Mouse (Mus musculus) stomach, embryonic 14.5 days (tissue): ENCODE results near the gene Acpp. TPM values are rescaled to one million over a fixed set of nuclear protein-coding genes. Genes with fewer than 3 reads are reported as not detected.
A peak's percentile ranks its signal among the peaks of the same experiment; 100 is the strongest.

Experiments used
- ATAC-seq: fragments of 200-750 bp; cut with Nextera tagmentation; 2 replicates; pipeline ENCODE4 v1.8.0; 2017; ENCODE audit warnings: low read depth, moderate TSS enrichment; ENCODE audit not compliant: insufficient number of reproducible peaks, insufficient read depth, low FRiP score
- H3K27ac ChIP-seq: fragments of 300-500 bp; sonication (generic); 2 replicates; pipeline ENCODE4 v1.5.1; 2014; ENCODE audit warnings: mild to moderate bottlenecking, low read length, moderate library complexity, mixed read lengths
- H3K27me3 ChIP-seq: fragments of 300-500 bp; sonication (generic); 2 replicates; pipeline ENCODE4 v1.6.1; 2014; ENCODE audit warnings: low read length, control low read depth, mixed read lengths; ENCODE audit not compliant: control insufficient read depth, insufficient read depth
- H3K36me3 ChIP-seq: fragments of 300-500 bp; sonication (generic); 2 replicates; pipeline ENCODE4 v1.6.1; 2014; ENCODE audit warnings: mild to moderate bottlenecking, control low read depth, low read length, moderate library complexity, mixed read lengths; ENCODE audit not compliant: control insufficient read depth, insufficient read depth
- H3K4me1 ChIP-seq: fragments of 300-500 bp; sonication (generic); 2 replicates; pipeline ENCODE4 v1.6.1; 2014; ENCODE audit warnings: low read length, control low read depth, mixed read lengths; ENCODE audit not compliant: control insufficient read depth, insufficient read depth
- H3K4me2 ChIP-seq: fragments of 300-500 bp; sonication (generic); replicated peaks from 2 replicates; pipeline ENCODE4 v1.6.1; 2014; ENCODE audit warnings: low read depth, low read length, control low read depth
- H3K4me3 ChIP-seq: fragments of 300-500 bp; sonication (generic); 2 replicates; pipeline ENCODE4 v1.5.1; 2014; ENCODE audit warnings: low read depth, low read length, control low read depth
- H3K9ac ChIP-seq: fragments of 300-500 bp; sonication (generic); replicated peaks from 2 replicates; pipeline ENCODE4 v1.6.1; 2014; ENCODE audit warnings: low read depth, mild to moderate bottlenecking, control low read depth, low read length, moderate library complexity, mixed read lengths
- H3K9me3 ChIP-seq: fragments of 300-500 bp; sonication (generic); 2 replicates; pipeline ENCODE4 v1.6.1; 2016; ENCODE audit warnings: low read depth, low read length, control low read depth; ENCODE audit not compliant: control insufficient read depth
- WGBS: fragments of 180-500 bp; shearing (Covaris S2); extraction: QIAGEN DNeasy Blood & Tissue Kit; methylation state at CpG from one replicate; pipeline ENCODE4 v1.1.7; 2014; 5-methylcytosine and 5-hydroxymethylcytosine counted together
- polyA plus RNA-seq: library from polyadenylated mRNA; unstranded; fragments of >200 nt; fragmentation: Nextera tagmentation; extraction: Ambion mirVana; gene quantifications from 2 replicates; pipeline ENCODE4 v1.2.1, GENCODE M21; 2014

The Acpp gene
- polyA plus RNA-seq, 1 experiment from 2014 or later = 0.75 TPM

GRCm38 (mm10) chr9:104282536-104282935, 55.0 kb downstream of the Acpp start:
- Histone ChIP-seq H3K27me3 (no peaks in the 10 kb centered on the region), H3K4me2 (no peak overlapping the region), H3K4me3 (no peak overlapping the region), H3K36me3 (no peaks in the 10 kb centered on the region), H3K27ac (no peak overlapping the region), H3K9me3 (no peaks in the 10 kb centered on the region), H3K4me1 (no peaks in the 10 kb centered on the region), H3K9ac (no peak overlapping the region)
- 47% methylated on average over 8 of the region's 8 CpGs for WGBS
- ATAC-seq = no peak

- no peak overlapping the region for H3K27ac ChIP-seq
- no peak for ATAC-seq
- no peak overlapping the region for H3K4me2 ChIP-seq
- WGBS = 77% methylated on average over 5 of the region's 5 CpGs
- no peaks in the 10 kb centered on the region for H3K4me1 ChIP-seq
- no peaks in the 10 kb centered on the region for H3K36me3 ChIP-seq
- H3K27me3 ChIP-seq = no peaks in the 10 kb centered on the region
- no peaks in the 10 kb centered on the region for H3K9me3 ChIP-seq
- no peak overlapping the region for H3K9ac ChIP-seq
- H3K4me3 ChIP-seq = no peak overlapping the region
Measured at GRCm38 (mm10) chr9:104281737-104282136, 55.8 kb downstream of the Acpp start.

DNA sequence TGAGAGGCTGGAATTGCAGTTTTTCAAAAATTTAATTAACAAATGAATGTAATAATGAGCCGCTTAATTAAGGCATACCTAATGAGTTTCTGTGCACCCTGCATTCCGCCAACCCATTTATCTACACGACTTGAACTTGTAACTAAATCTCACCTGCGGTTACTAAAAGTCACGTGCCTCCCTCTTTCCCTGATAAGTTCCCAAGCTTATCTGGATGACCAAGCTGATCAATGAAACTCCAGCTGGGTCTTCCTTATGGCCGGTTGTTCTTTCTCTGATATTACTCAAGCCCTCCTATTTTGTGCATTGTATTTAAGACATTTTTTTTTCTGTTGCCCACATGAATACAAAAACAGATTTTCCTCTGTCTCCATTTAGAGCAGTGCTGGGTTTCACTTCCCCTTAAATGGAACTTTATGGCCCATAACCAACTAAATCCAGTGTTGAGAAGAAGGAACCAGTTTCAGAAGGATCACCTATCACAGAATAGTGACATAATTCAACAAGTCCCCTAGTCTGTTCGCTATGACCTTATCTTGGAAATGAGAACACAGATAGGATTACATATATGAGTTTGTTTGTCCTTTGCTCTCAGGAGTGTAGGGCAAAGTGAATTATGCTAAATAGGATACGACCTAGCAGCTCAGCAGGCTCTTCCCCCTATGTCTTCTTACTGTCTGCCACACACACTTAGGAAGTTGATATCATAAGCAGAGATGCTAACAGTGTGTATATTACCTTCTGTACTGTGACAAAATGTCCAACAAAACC, 56.6 kb downstream of the Acpp start:
- H3K9ac ChIP-seq = no peak overlapping the region
- no peak overlapping the region for H3K4me2 ChIP-seq
- H3K4me3 ChIP-seq = no peak overlapping the region
- H3K27ac ChIP-seq = no peak overlapping the region
- H3K36me3 ChIP-seq = no peaks in the 10 kb centered on the region
- H3K27me3 ChIP-seq = no peaks in the 10 kb centered on the region
- H3K4me1 ChIP-seq = no peaks in the 10 kb centered on the region
- 72% methylated on average over 8 of the region's 8 CpGs for WGBS
- no peaks in the 10 kb centered on the region for H3K9me3 ChIP-seq
- ATAC-seq = no peak

- H3K27ac ChIP-seq = no peak overlapping the region
- H3K36me3 ChIP-seq = no peaks in the 10 kb centered on the region
- peak; percentile 60; the same call in 1 of the 2 replicates for ATAC-seq
- 20% methylated on average over 18 of the region's 18 CpGs for WGBS
- H3K9me3 ChIP-seq = no peaks in the 10 kb centered on the region
- no peaks in the 10 kb centered on the region for H3K4me1 ChIP-seq
- H3K4me2 ChIP-seq = no peak overlapping the region
- H3K27me3 ChIP-seq = no peaks in the 10 kb centered on the region
- H3K9ac ChIP-seq = no peak overlapping the region
- no peak overlapping the region for H3K4me3 ChIP-seq
Measured at GRCm38 (mm10) chr9:104277528-104278162, 59.9 kb downstream of the Acpp start.

DNA sequence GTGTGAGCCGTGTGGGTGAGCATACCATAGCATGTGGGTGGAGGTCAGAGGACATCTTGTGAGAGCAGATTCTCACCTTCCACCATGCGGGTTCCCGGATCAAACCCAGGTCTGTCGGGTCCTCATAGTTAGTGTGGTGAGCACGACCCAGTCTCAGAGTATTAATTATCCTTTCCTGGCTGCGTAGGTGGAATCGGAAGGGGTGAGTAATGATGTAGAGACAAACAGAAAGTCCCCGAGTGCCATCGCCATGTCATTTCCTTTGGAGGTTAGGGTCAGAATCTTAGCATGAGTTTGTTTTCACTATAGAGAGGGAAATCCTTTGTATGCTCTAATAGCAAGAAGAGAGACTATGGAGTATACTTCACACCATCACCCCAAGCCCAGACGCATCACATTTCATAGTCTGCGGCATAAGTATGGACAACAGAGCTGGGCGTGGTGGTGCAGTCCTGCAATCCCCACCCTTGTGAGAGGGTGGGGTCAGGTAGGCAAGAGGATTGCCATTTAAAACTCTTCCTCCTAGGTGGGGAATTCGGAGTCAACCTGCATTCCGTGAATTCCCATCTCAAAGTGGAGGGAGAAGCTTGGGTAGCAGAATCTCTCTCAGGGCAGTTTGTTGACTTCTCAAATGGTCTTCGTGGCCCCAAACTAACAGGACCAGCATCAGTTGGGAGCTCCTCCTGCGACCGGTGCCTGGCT, 62.3 kb downstream of the Acpp start:
- H3K9me3 ChIP-seq = no peaks in the 10 kb centered on the region; the same call in 1 of the 2 replicates
- no peaks in the 10 kb centered on the region for H3K36me3 ChIP-seq
- no peak overlapping the region for H3K4me2 ChIP-seq
- H3K4me1 ChIP-seq = no peaks in the 10 kb centered on the region
- no peaks in the 10 kb centered on the region for H3K27me3 ChIP-seq
- ATAC-seq = no peak
- H3K4me3 ChIP-seq = no peak overlapping the region
- 73% methylated on average over 17 of the region's 17 CpGs for WGBS
- no peak overlapping the region for H3K9ac ChIP-seq
- no peak overlapping the region for H3K27ac ChIP-seq

DNA sequence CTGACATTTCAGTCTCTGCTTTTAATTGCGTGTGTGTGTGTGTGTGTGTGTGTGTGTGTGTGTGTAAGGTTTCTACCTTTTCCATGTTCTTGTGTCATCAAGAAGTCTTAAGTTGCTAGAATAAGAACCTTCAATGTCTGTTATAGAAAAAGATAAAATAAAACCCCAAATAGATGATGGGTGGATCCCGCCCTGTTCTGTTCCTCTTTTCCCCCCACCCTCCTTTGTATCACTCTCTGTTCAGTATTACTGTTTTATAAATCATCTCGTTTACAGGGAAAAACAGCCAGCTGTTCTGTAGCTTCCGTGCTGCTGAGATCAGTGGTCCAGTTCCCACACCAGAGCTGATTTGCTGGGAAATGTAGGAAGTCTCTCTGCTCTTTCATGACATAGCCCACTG, 65.5 kb downstream of the Acpp start:
- 71% methylated on average over 4 of the region's 4 CpGs for WGBS
- ATAC-seq = no peak
- Histone ChIP-seq H3K4me3 (no peak overlapping the region), H3K9ac (no peak overlapping the region), H3K4me1 (no peaks in the 10 kb centered on the region), H3K27me3 (no peaks in the 10 kb centered on the region), H3K4me2 (no peak overlapping the region), H3K27ac (no peak overlapping the region), H3K9me3 (no peaks in the 10 kb centered on the region; the same call in 1 of the 2 replicates), H3K36me3 (no peaks in the 10 kb centered on the region)

GRCm38 (mm10) chr9:104271642-104272041, 65.9 kb downstream of the Acpp start:
- Histone ChIP-seq H3K4me1 (no peaks in the 10 kb centered on the region), H3K4me3 (no peak overlapping the region), H3K27me3 (no peaks in the 10 kb centered on the region), H3K9me3 (no peaks in the 10 kb centered on the region; the same call in 1 of the 2 replicates), H3K4me2 (no peak overlapping the region), H3K27ac (no peak overlapping the region), H3K36me3 (no peaks in the 10 kb centered on the region), H3K9ac (no peak overlapping the region)
- 67% methylated on average over 4 of the region's 4 CpGs for WGBS
- no peak for ATAC-seq

DNA sequence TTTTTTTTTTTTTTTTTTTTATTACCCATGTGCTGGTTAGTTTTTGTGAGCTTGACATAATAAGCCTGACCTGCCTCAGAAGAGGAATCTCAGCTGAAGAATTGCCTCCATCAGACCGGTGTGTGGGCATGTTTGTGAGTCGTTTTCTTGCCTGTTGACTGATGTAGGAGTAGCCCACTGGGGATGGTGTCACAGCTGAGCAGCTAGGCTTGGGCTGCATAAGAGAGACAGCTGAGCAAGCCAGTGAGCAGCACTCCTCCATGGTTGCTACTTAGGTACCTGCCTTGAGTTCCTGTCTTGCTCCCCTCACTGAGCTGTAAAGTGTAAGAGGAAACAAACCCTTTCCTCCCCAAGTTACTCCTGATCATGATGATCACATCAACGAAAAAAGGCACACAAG, 67.6 kb downstream of the Acpp start:
- ATAC-seq = no peak
- Histone ChIP-seq H3K4me2 (no peak overlapping the region), H3K36me3 (no peaks in the 10 kb centered on the region), H3K27ac (no peak overlapping the region), H3K4me3 (no peak overlapping the region), H3K4me1 (no peaks in the 10 kb centered on the region), H3K9ac (no peak overlapping the region), H3K9me3 (no peaks in the 10 kb centered on the region; the same call in 1 of the 2 replicates), H3K27me3 (no peaks in the 10 kb centered on the region)
- WGBS = 71% methylated on average over 3 of the region's 3 CpGs
